Mouse (Mus musculus): ENCODE measurements around the gene Rnaseh1. TPM values are rescaled to one million over a fixed set of nuclear protein-coding genes. Genes with fewer than 3 reads are reported as not detected.
A peak's percentile ranks its signal among the peaks of the same experiment; 100 is the strongest.

Rnaseh1 gene
- polyA plus RNA-seq, 1 experiment from 2014 or later = 38.6 TPM

DNA sequence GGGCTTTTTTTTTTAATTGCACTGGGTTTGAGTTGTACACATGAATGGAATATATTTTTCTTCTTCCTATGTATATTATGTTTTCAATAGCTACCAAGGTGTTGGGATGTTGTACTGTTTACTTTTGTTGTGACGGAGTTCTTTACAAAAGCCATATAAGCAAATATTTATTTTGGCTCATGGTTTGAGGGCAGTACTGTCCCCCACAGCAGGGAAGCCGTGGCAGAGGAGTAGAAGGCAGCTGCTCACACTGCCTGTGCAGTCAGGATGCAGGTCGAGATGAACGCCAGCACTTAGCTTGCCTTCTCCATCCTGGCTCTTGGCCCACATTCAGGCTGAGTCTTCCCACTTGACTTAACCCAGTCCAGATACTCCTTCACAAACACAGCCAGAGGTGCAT, 17.3 kb downstream of the Rnaseh1 start:
- no peak for DNase-seq (ENCODE audit: low spot score)

- DNase-seq (ENCODE audit: low spot score) = no peak
Observed at GRCm38 (mm10) chr12:28667287-28667686, 17.9 kb downstream of the Rnaseh1 start.

DNA sequence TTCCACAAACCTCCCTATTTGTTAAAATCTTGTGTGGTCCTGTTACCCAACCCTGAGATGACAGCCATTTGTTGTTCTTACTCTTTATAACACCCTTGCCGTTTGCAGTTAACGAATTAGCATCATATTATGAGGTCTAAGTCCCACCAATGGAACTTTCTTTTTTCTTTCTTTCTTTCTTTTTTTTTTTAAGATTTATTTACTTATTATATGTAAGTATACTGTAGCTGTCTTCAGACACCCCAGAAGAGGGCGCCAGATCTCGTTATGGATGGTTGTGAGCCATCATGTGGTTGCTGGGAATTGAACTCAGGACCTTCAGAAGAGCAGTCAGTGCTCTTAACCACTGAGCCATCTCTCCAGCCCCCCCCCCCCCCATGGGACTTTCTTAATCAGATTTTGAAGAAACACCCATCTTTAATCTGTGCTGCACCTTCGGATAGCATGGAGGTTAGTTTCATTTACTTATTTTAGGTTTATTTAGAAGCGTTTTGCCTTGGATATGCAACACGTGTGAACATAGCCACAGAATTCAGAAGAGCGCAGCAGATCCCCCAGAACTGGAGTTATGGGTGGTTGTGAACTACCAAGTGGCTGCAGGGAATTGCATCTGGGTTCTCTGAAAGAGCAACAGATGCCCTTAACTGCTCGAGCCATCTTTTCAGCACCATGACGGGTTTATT, 24.8 kb downstream of the Rnaseh1 start:
- DNase-seq (ENCODE audit: low spot score) = no peak

DNA sequence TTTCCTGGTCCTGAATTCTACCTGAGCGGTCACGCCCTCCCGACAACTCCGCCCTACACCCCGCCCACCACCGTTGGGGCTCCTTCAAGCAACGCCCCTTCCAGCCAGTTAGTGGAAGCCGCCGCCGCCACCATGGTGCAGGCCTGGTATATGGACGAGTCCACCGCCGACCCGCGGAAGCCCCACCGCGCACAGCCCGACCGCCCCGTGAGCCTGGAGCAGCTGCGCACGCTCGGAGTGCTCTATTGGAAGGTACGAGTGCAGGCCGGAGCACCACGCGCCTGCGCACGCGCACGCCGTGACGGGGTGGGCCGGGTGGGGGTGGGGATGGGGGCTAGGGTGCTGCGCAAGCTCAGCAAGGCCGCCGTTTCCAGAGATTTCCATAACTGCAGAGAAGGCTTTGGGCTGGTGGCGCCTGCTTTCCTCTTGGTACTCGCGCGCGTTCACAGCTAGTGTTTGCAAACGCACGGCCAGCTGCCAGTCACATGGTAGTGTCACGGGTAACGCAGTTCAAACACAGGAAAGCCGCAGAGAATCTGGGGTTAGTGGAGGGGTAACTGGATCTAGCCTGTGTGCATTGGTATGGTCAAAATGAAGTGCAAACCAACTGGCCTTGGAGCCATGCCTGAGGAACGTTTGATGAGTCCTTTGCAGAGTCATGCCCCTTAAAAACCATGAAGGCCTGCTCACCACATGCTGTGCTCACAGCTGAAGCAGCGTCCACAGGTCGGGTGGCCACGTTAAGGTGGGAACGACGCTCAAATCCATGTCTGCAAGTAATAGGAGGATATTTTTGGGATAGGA, 25.9 kb downstream of the Rnaseh1 start, which contains the start of gene Adi1:
Gene Adi1, plus strand, starts transcription at position 111 of the 804 bp plus-strand sequence.
- DNase-seq (ENCODE audit: low spot score) = peak; percentile 80

- no peak for DNase-seq (ENCODE audit: low spot score)
Observed at GRCm38 (mm10) chr12:28675925-28676209, 26.5 kb downstream of the Rnaseh1 start.

DNA sequence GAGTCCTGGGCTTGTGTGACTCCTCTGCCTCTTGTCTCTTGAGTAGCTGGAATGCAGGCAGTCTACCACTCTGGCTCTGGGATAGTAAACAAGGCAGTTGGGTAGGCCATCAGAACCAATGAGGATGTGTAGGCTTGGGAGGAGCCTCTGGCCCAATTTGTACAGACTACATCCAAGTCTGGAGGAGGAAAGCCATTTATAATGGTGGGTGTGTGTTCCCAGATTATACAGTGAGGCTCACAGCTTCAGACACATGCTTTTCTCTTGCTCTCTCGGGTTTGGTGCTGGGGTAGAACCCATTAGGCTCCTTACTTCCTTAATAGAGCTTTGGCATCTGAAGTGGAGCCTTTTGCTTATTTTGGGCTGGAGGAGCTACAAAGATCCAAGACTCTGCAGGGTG, 35.3 kb downstream of the Rnaseh1 start:
- no peak for DNase-seq (ENCODE audit: low spot score)

DNA sequence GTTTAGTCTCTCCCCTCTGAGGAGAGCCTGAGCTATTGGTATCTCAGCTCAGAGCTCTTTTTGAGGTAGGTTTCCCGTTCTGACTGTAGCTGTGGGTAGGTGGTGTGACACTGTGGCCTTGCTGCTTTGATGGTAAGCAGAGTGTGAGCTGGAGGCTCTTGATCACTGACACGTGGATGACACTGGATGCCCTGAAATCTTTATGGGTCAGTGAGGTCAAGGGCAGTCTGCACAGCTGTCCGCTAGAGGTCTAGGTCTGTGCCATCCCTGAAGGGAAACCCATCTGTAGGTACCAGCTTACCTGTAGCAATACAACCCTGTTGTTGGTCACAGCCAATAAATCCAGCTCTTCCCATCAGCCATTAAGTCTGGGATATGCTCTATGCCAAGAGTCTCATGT, 36.4 kb downstream of the Rnaseh1 start:
- no peak for DNase-seq (ENCODE audit: low spot score)

- no peak for DNase-seq (ENCODE audit: low spot score)
Observed at GRCm38 (mm10) chr12:28686199-28686879, 36.9 kb downstream of the Rnaseh1 start.

DNA sequence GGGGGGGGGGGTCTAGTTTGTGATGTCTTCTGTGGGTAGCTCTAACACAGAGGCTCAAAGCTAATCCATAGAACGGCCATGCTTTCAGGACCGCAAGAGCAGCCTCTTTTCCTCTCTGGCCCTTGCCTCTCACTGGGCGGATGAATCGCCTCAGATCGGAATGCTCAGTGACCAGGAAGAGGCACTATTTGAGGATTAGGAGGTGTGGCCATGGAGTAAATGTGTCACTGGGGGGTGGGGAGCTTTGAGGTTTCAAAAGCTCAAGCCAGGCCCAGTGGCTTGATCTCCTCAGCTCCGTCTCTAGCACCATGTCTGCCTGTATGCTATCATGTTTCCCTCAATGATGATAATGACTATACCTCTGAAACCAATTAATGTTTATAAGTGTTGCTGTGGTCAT, 39.6 kb downstream of the Rnaseh1 start:
- DNase-seq (ENCODE audit: low spot score) = no peak

DNA sequence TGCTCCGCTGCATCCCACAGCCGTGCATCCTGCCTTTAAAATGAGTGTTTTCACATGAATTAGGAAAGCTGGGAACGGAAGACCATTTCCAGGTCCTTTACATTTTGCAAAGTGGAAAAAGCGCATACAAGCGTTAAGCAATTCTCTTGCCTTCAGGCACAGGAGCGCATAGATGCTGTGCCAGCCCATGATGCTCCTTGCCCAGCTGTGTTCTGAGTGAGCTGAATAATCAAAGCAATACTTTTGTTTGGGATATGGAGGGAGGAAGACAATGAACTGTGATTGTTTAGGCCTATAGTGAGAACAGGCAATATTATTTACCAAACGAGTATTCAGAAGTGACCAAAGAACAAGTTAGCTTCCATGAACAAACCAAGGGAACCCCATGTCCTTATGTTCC, 41.3 kb downstream of the Rnaseh1 start:
- no peak for DNase-seq (ENCODE audit: low spot score)

DNA sequence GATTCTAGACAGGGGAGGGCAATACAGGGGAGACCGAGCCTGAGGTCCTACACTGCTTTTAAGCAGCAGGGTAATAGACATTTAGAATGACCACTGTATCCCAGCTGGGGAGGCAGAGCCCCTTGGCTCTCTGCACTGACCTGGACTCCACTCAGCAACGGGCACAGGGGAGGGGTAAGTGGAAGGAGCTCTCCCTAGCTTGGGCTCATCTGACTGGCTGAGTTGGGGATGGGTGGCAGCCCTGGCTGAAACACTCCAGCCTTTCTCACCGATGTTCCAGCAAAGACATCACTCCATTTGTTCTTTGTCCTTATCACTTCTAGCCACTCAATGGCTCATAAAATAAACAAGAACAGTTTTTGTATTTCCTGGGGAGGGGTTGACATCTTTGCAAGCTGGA, 44.3 kb downstream of the Rnaseh1 start:
- no peak for DNase-seq (ENCODE audit: low spot score)

GRCm38 (mm10) chr12:28694231-28694630, 44.8 kb downstream of the Rnaseh1 start:
- no peak for DNase-seq (ENCODE audit: low spot score)

- DNase-seq (ENCODE audit: low spot score) = no peak
Observed at GRCm38 (mm10) chr12:28694776-28695175, 45.4 kb downstream of the Rnaseh1 start.

- DNase-seq (ENCODE audit: low spot score) = no peak
Observed at GRCm38 (mm10) chr12:28697821-28698595, 48.6 kb downstream of the Rnaseh1 start.

DNA sequence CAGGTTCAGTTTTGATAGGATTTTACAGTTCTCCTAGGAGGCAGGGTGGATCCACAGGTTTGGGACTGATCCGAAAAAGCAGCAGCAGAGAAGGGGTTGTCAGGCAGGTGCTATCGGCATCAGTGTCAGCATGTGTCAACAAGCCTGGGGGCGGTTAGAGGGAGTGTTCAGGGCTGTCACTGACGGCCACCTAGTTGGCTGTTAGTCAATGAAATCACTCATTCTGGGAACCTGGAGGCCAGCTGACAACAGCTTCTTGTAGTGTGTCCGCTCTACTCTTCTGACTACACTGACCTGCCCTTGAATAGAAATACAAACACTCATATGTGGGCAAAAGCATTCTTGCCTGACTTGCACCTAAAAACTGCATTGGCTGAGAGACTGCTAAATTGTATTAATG, 49.7 kb downstream of the Rnaseh1 start:
- no peak for DNase-seq (ENCODE audit: low spot score)

DNA sequence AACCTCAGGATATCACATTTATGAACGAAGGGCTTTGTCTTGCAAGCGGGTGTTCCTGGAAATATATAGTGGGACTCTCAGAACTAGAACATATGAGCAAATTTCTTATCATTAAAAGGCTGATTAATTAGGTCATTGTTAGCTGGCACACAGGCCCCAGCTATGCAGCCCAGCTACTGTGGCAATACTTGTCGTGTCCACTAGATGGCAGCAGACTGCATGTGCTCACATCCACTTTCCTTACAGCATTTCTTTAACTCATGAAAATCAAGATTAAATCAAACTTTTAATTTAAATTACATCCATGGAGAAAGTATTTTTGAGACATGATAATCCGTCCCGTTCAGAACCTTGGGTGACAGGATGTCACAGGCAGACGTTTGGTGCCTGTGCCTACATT, 50.3 kb downstream of the Rnaseh1 start:
- peak; percentile 67 for DNase-seq (ENCODE audit: low spot score)

- no peak for DNase-seq (ENCODE audit: low spot score)
Observed at GRCm38 (mm10) chr12:28700101-28700511, 50.7 kb downstream of the Rnaseh1 start.

GRCm38 (mm10) chr12:28700561-28701025, 51.2 kb downstream of the Rnaseh1 start:
- no peak for DNase-seq (ENCODE audit: low spot score)

GRCm38 (mm10) chr12:28701302-28701701, 51.9 kb downstream of the Rnaseh1 start:
- DNase-seq (ENCODE audit: low spot score) = no peak

DNA sequence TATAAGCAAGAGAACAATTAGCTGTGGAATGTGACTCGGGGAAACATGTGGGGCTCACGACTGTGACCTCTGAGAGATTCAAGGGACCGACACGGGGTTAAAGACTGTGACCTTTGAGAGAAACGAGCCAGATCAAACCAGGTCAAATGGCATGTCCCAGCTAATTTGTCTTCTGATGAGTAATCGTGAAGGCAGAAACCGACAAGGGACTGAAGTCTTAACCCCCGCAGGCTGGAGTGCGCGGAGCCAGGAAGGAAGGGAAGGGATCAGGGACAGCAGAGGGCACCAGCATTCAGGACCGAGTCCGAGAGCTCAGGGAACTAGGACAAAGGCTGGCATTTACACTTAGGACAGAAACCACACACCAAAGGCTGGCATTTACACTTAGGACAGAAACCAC, 55.0 kb downstream of the Rnaseh1 start:
- no peak for DNase-seq (ENCODE audit: low spot score)

- DNase-seq (ENCODE audit: low spot score) = no peak
Observed at GRCm38 (mm10) chr12:28705204-28705603, 55.8 kb downstream of the Rnaseh1 start.

- no peak for DNase-seq (ENCODE audit: low spot score)
Observed at GRCm38 (mm10) chr12:28708154-28708553, 58.8 kb downstream of the Rnaseh1 start.

Data from thymus, postnatal 0 days (tissue).